Mouse (Mus musculus) heart, embryonic 10.5 days (tissue): ENCODE measurements around the gene E330009J07Rik. TPM values are rescaled to one million over a fixed set of nuclear protein-coding genes. Genes with fewer than 3 reads are reported as not detected.

ENCODE experiments used
- DNase-seq: peaks from one replicate; pipeline ENCODE4 v3.0.0-alpha.2; 2017; ENCODE audit warnings: low spot score
- H3K27ac ChIP-seq: fragments of 300-500 bp; sonication (generic); 2 replicates; pipeline ENCODE4 v1.5.1; 2016; ENCODE audit warnings: mild to moderate bottlenecking
- H3K27me3 ChIP-seq: fragments of 300-500 bp; sonication (generic); 2 replicates; pipeline ENCODE4 v1.6.1; 2016; ENCODE audit warnings: mild to moderate bottlenecking; ENCODE audit not compliant: poor library complexity, insufficient read depth, severe bottlenecking
- H3K36me3 ChIP-seq: fragments of 300-500 bp; sonication (generic); 2 replicates; pipeline ENCODE4 v1.6.1; 2016; ENCODE audit warnings: mild to moderate bottlenecking, moderate library complexity
- H3K4me1 ChIP-seq: fragments of 300-500 bp; sonication (generic); 2 replicates; pipeline ENCODE4 v1.6.1; 2016; ENCODE audit warnings: mild to moderate bottlenecking
- H3K4me3 ChIP-seq: fragments of 300-500 bp; sonication (generic); 2 replicates; pipeline ENCODE4 v1.5.1; 2016; ENCODE audit warnings: mild to moderate bottlenecking, moderate library complexity
- H3K9me3 ChIP-seq: fragments of 300-500 bp; sonication (generic); 2 replicates; pipeline ENCODE4 v1.6.1; 2016; ENCODE audit warnings: mild to moderate bottlenecking, moderate library complexity
- WGBS: fragments of 180-500 bp; shearing (Covaris S2); methylation state at CpG from one replicate; pipeline ENCODE4 v1.1.7; 2016; 5-methylcytosine and 5-hydroxymethylcytosine counted together
- polyA plus RNA-seq: library from polyadenylated mRNA; unstranded; fragments of >200 nt; fragmentation: Nextera tagmentation; extraction: Ambion mirVana; gene quantifications from 2 replicates; pipeline ENCODE4 v1.2.1, GENCODE M21; 2016

The E330009J07Rik gene
- polyA plus RNA-seq, result 3.6 and 6.8 TPM in 2 replicates

GRCm38 (mm10) chr6:40436047-40436483 is at the start of gene E330009J07Rik:
TSS of gene E330009J07Rik (minus strand) at chr6:40436135.
- Histone ChIP-seq H3K9me3 (no peaks in the 10 kb centered on the region), H3K27ac (peak within 1 kb of the TSS; percentile 92), H3K4me1 (peaks cover 5% of the 10 kb centered on the region; the same call in 1 of the 2 replicates), H3K36me3 (no peaks in the 10 kb centered on the region), H3K27me3 (peaks cover 22% of the 10 kb centered on the region), H3K4me3 (peak within 1 kb of the TSS; percentile 89)
- peak; percentile 82 for DNase-seq
- WGBS, result 1% methylated on average over 38 of the region's 38 CpGs

- H3K36me3 ChIP-seq, result peaks cover 66% of the 10 kb centered on the region
- no peak for DNase-seq
- H3K27me3 ChIP-seq, result no peaks in the 10 kb centered on the region
- H3K9me3 ChIP-seq, result no peaks in the 10 kb centered on the region
- H3K27ac ChIP-seq, result no peak overlapping the region
- 92% methylated on average over 5 of the region's 5 CpGs for WGBS
- no peaks in the 10 kb centered on the region for H3K4me1 ChIP-seq
- no peak overlapping the region for H3K4me3 ChIP-seq
These were observed 46.4 kb upstream of the E330009J07Rik start for GRCm38 (mm10) chr6:40482318-40482717.

GRCm38 (mm10) chr6:40479705-40480104 is 43.8 kb upstream of the E330009J07Rik start:
- Histone ChIP-seq H3K27me3 (no peaks in the 10 kb centered on the region), H3K9me3 (no peaks in the 10 kb centered on the region), H3K27ac (no peak overlapping the region), H3K4me1 (no peaks in the 10 kb centered on the region), H3K36me3 (peaks cover 82% of the 10 kb centered on the region), H3K4me3 (no peak overlapping the region)
- DNase-seq, result no peak
- WGBS, result 80% methylated on average over 1 of the region's 1 CpGs

- no peaks in the 10 kb centered on the region for H3K9me3 ChIP-seq
These were observed 40.2 kb upstream of the E330009J07Rik start for GRCm38 (mm10) chr6:40476132-40476531.

GRCm38 (mm10) chr6:40471720-40472010 is 35.7 kb upstream of the E330009J07Rik start:
- Histone ChIP-seq H3K4me3 (peak overlapping the region; percentile 87), H3K9me3 (no peaks in the 10 kb centered on the region), H3K27me3 (no peaks in the 10 kb centered on the region), H3K4me1 (peaks cover 10% of the 10 kb centered on the region), H3K36me3 (peaks cover 35% of the 10 kb centered on the region), H3K27ac (peak overlapping the region; percentile 98)
- DNase-seq, result no peak
- under 1% methylated on average over 7 of the region's 7 CpGs for WGBS

More at GRCm38 (mm10) chr6:40476132-40476531, 40.2 kb upstream of the E330009J07Rik start:
- Histone ChIP-seq H3K27me3 (no peaks in the 10 kb centered on the region), H3K4me1 (peaks cover 10% of the 10 kb centered on the region), H3K27ac (no peak overlapping the region), H3K36me3 (peaks cover 65% of the 10 kb centered on the region), H3K4me3 (no peak overlapping the region)
- no peak for DNase-seq
- 88% methylated on average over 4 of the region's 4 CpGs for WGBS

- Histone ChIP-seq H3K4me3 (peak within 1 kb of the TSS; percentile 87), H3K9me3 (no peaks in the 10 kb centered on the region), H3K36me3 (peaks cover 31% of the 10 kb centered on the region), H3K27me3 (no peaks in the 10 kb centered on the region), H3K4me1 (peaks cover 10% of the 10 kb centered on the region), H3K27ac (peak within 1 kb of the TSS; percentile 98)
- peak; percentile 97 for DNase-seq
- 1% methylated on average over 54 of the region's 54 CpGs for WGBS
These were observed 35.2 kb upstream of the E330009J07Rik start, which contains the start of gene Ssbp1 for GRCm38 (mm10) chr6:40470916-40471719. TSS of gene Ssbp1 (plus strand) at chr6:40471352.

GRCm38 (mm10) chr6:40465710-40466109 is 29.8 kb upstream of the E330009J07Rik start:
- Histone ChIP-seq H3K27me3 (no peaks in the 10 kb centered on the region), H3K4me3 (no peak overlapping the region), H3K36me3 (no peaks in the 10 kb centered on the region), H3K4me1 (no peaks in the 10 kb centered on the region), H3K27ac (no peak overlapping the region), H3K9me3 (no peaks in the 10 kb centered on the region)
- no peak for DNase-seq
- WGBS, result 46% methylated on average over 6 of the region's 6 CpGs

GRCm38 (mm10) chr6:40454436-40455041 is 18.6 kb upstream of the E330009J07Rik start:
- no peaks in the 10 kb centered on the region for H3K36me3 ChIP-seq
- H3K9me3 ChIP-seq, result no peaks in the 10 kb centered on the region
- no peak for DNase-seq
- H3K27ac ChIP-seq, result no peak overlapping the region
- H3K27me3 ChIP-seq, result no peaks in the 10 kb centered on the region; the same call in 1 of the 2 replicates
- no peaks in the 10 kb centered on the region for H3K4me1 ChIP-seq
- H3K4me3 ChIP-seq, result no peak overlapping the region
- 27% methylated on average over 7 of the region's 7 CpGs for WGBS

GRCm38 (mm10) chr6:40448626-40449025 is 12.7 kb upstream of the E330009J07Rik start:
- H3K9me3 ChIP-seq, result no peaks in the 10 kb centered on the region
- H3K27ac ChIP-seq, result no peak overlapping the region
- H3K36me3 ChIP-seq, result no peaks in the 10 kb centered on the region
- no peak for DNase-seq
- no peaks in the 10 kb centered on the region for H3K27me3 ChIP-seq
- no peaks in the 10 kb centered on the region for H3K4me1 ChIP-seq
- no peak overlapping the region for H3K4me3 ChIP-seq

- Histone ChIP-seq H3K9me3 (no peaks in the 10 kb centered on the region), H3K36me3 (no peaks in the 10 kb centered on the region), H3K4me3 (no peak overlapping the region), H3K27me3 (peaks cover 12% of the 10 kb centered on the region; the same call in 1 of the 2 replicates), H3K27ac (no peak overlapping the region), H3K4me1 (no peaks in the 10 kb centered on the region)
- DNase-seq, result no peak
- WGBS, result 27% methylated on average over 10 of the region's 10 CpGs
These were observed 7.5 kb upstream of the E330009J07Rik start for GRCm38 (mm10) chr6:40443281-40443928.

- 33% methylated on average over 3 of the region's 3 CpGs for WGBS
- Histone ChIP-seq H3K4me1 (no peaks in the 10 kb centered on the region), H3K27ac (no peak overlapping the region), H3K9me3 (no peaks in the 10 kb centered on the region), H3K4me3 (no peak overlapping the region), H3K27me3 (peaks cover 23% of the 10 kb centered on the region), H3K36me3 (no peaks in the 10 kb centered on the region)
- no peak for DNase-seq
These were observed 5.8 kb upstream of the E330009J07Rik start for GRCm38 (mm10) chr6:40441755-40442154.

GRCm38 (mm10) chr6:40441276-40441675 is 5.3 kb upstream of the E330009J07Rik start:
- no peak for DNase-seq
- Histone ChIP-seq H3K36me3 (no peaks in the 10 kb centered on the region), H3K4me1 (no peaks in the 10 kb centered on the region), H3K9me3 (no peaks in the 10 kb centered on the region), H3K27me3 (peaks cover 23% of the 10 kb centered on the region), H3K4me3 (no peak overlapping the region), H3K27ac (no peak overlapping the region)
- WGBS, result 64% methylated on average over 3 of the region's 3 CpGs

GRCm38 (mm10) chr6:40439731-40440130 is 3.8 kb upstream of the E330009J07Rik start:
- 31% methylated on average over 12 of the region's 12 CpGs for WGBS
- no peak overlapping the region for H3K4me3 ChIP-seq
- no peak overlapping the region for H3K27ac ChIP-seq
- H3K27me3 ChIP-seq, result peaks cover 23% of the 10 kb centered on the region
- DNase-seq, result no peak
- peaks cover 5% of the 10 kb centered on the region; the same call in 1 of the 2 replicates for H3K4me1 ChIP-seq
- no peaks in the 10 kb centered on the region for H3K36me3 ChIP-seq
- no peaks in the 10 kb centered on the region for H3K9me3 ChIP-seq
